Mouse (Mus musculus) lung, postnatal 4 days (tissue): ENCODE data around the gene Adat3.

Source experiments
- DNase-seq, 2 experiments: peaks; one replicate each; pipeline ENCODE4 v3.0.0; 2021

Adat3 gene

GRCm38 (mm10) chr10:80656130-80656862 lies 53.6 kb downstream of the Adat3 start:
- DNase-seq = peak; percentile 96 to 97

GRCm38 (mm10) chr10:80656863-80657623 lies 54.4 kb downstream of the Adat3 start, which contains the start of gene Btbd2:
Btbd2 (minus strand) TSS chr10:80657071.
- no peak for DNase-seq
